Mouse (Mus musculus) cerebellum, adult 2 months (tissue): Measurements from ENCODE around the gene Cep170.

Experiments used
- CTCF ChIP-seq: fragments of 200-500 bp; IDR thresholded peaks from 2 replicates; pipeline ENCODE4 v1.5.1; 2011; ENCODE audit warnings: low read depth, mild to moderate bottlenecking, control low read depth, low read length, moderate library complexity, borderline replicate concordance; ENCODE audit not compliant: insufficient read depth
- POLR2A ChIP-seq: fragments of 200-500 bp; IDR thresholded peaks from 2 replicates; pipeline ENCODE4 v1.6.1; 2011; ENCODE audit warnings: low read length, control low read depth, borderline replicate concordance; ENCODE audit not compliant: insufficient read depth

DNA sequence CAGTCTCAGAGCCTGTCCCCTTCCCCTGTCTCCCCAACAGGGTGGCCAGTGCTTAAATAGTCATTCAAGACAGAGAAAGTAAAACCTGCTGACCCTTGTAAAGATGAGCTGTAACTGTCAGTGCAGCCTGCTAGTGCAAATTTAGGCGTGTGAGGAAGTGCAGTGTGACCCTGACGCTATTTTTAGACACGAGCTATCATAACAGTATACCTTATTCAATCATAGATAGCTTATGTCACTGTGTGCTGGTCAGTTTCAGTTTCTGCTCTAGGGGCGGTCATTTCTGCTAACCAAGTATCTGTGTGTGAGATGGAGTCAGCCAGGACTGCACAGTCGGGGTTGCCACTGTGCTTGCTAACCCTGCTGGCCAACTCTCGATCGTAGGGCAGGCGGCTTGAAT lies 10.0 kb upstream of the Cep170 start:
- TF ChIP-seq CTCF (no peak), POLR2A (no peak)
